Mouse (Mus musculus) stomach, postnatal 0 days (tissue): ENCODE results near the gene Hsdl2.

Source experiments
- CTCF ChIP-seq: IDR thresholded peaks from 2 replicates; pipeline ENCODE4 v1.5.1; 2016; ENCODE audit warnings: antibody characterized with exemption, low read depth, mild to moderate bottlenecking, moderate library complexity
- EP300 ChIP-seq: optimal IDR thresholded peaks from 2 replicates; pipeline ENCODE3; 2016; ENCODE audit warnings: antibody characterized with exemption

- TF ChIP-seq CTCF (no peak), EP300 (no peak)
Observed at GRCm38 (mm10) chr4:59656061-59656642, 74.8 kb downstream of the Hsdl2 start.
